Mouse (Mus musculus) neutrophil, adult 5-6 weeks (primary cell): ENCODE measurements at regions not wholly inside any gene's neighbourhood (a gene's known extent, or its start where the extent isn't known, plus 50 kb on each side); places are given as distances from the start of the nearest gene placed in this dataset.
A peak's percentile ranks its signal among the peaks of the same experiment; 100 is the strongest.
"Not testable (repeated sequence)": the region's sequence is repeated elsewhere in the genome, so short reads cannot be mapped to it uniquely, and the experiment has no call there.

Experiments used
- ATAC-seq: fragments of 151-379, 151-347 bp; 2 replicates; pipeline ENCODE4 v1.8.0; 2017; ENCODE audit warnings: mild to moderate bottlenecking, moderate TSS enrichment; ENCODE audit not compliant: insufficient number of reproducible peaks, poor library complexity, low FRiP score, severe bottlenecking; ENCODE audit errors: extremely low read depth

GRCm38 (mm10) chrX:159058931-159059330, 151.2 kb upstream of the Rps6ka3 start:
- no peak for ATAC-seq

GRCm38 (mm10) chrX:159061322-159061721, 148.8 kb upstream of the Rps6ka3 start:
- ATAC-seq = no peak

GRCm38 (mm10) chrX:159066212-159066611, 143.9 kb upstream of the Rps6ka3 start:
- no peak for ATAC-seq

GRCm38 (mm10) chrX:159072647-159073046, 137.5 kb upstream of the Rps6ka3 start:
- no peak for ATAC-seq

- no peak for ATAC-seq
Measured at GRCm38 (mm10) chrX:159073533-159073932, 136.6 kb upstream of the Rps6ka3 start.

GRCm38 (mm10) chrX:159080508-159080907, 129.6 kb upstream of the Rps6ka3 start:
- 0 out of 2 replicates have a peak, but pooled peaks have one; percentile 33 for ATAC-seq

- not testable (repeated sequence) for ATAC-seq
Measured at GRCm38 (mm10) chrX:159110651-159111050, 99.5 kb upstream of the Rps6ka3 start.

- no peak for ATAC-seq
Measured at GRCm38 (mm10) chrX:159116210-159116609, 93.9 kb upstream of the Rps6ka3 start.

GRCm38 (mm10) chrX:159140554-159140953, 69.6 kb upstream of the Rps6ka3 start:
- no peak for ATAC-seq

- ATAC-seq = no peak
Measured at GRCm38 (mm10) chrX:159143278-159143677, 66.8 kb upstream of the Rps6ka3 start.

GRCm38 (mm10) chrX:159144674-159145073, 65.4 kb upstream of the Rps6ka3 start:
- no peak for ATAC-seq

- no peak for ATAC-seq
Measured at GRCm38 (mm10) chrX:159145212-159145611, 64.9 kb upstream of the Rps6ka3 start.

GRCm38 (mm10) chrX:159155786-159156185, 54.3 kb upstream of the Rps6ka3 start:
- no peak for ATAC-seq

GRCm38 (mm10) chrX:159156976-159157375, 53.1 kb upstream of the Rps6ka3 start:
- no peak for ATAC-seq

- no peak for ATAC-seq
Measured at GRCm38 (mm10) chrX:159159727-159160126, 50.4 kb upstream of the Rps6ka3 start.
